Mouse (Mus musculus) embryonic fibroblast, embryonic 13.5 days (primary cell): Measurements from ENCODE around the gene Bag3. TPM values are rescaled to one million over a fixed set of nuclear protein-coding genes. Genes with fewer than 3 reads are reported as not detected.

Experiments used
- H3K27ac ChIP-seq: 2 replicates; pipeline ENCODE4 v1.5.1; 2012; ENCODE audit warnings: low read length, control low read depth, inconsistent platforms; ENCODE audit not compliant: insufficient read depth
- H3K4me1 ChIP-seq: 2 replicates; pipeline ENCODE4 v1.6.1; 2011; ENCODE audit warnings: low read length; ENCODE audit not compliant: control insufficient read depth, insufficient read depth
- H3K4me3 ChIP-seq: 2 replicates; pipeline ENCODE4 v1.5.1; 2011; ENCODE audit warnings: mild to moderate bottlenecking, control low read depth, low read length; ENCODE audit not compliant: insufficient read depth
- CTCF ChIP-seq: IDR thresholded peaks from 2 replicates; pipeline ENCODE4 v1.5.1; 2011; ENCODE audit warnings: mild to moderate bottlenecking, control low read depth, low read length, moderate library complexity, borderline replicate concordance; ENCODE audit not compliant: insufficient read depth
- POLR2A ChIP-seq: IDR thresholded peaks from 2 replicates; pipeline ENCODE4 v1.6.1; 2011; ENCODE audit warnings: low read depth, mild to moderate bottlenecking, control low read depth, low read length, moderate library complexity
- polyA plus RNA-seq: library from polyadenylated mRNA; stranded (reverse); fragments of >200 nt; gene quantifications from 2 replicates; pipeline ENCODE4 v1.2.4, GENCODE M21; 2011; ENCODE audit warnings: low read depth; ENCODE audit not compliant: missing spikeins, insufficient read length

Bag3 gene
- 63.4 and 70.8 TPM in 2 replicates for polyA plus RNA-seq

- peak within 1 kb of the TSS; percentile 91 for H3K27ac ChIP-seq
- TF ChIP-seq POLR2A (peak; percentile 92), CTCF (no peak)
- peak within 1 kb of the TSS; percentile 88 for H3K4me3 ChIP-seq
- peaks cover 3% of the 10 kb centered on the region; the same call in 1 of the 2 replicates for H3K4me1 ChIP-seq
These were observed at the start of gene Bag3 for GRCm38 (mm10) chr7:128523349-128523961. Gene Bag3, plus strand, starts transcription at chr7:128523616.

GRCm38 (mm10) chr7:128474322-128474721 is 49.1 kb upstream of the Bag3 start:
- no peak overlapping the region for H3K4me3 ChIP-seq
- H3K4me1 ChIP-seq = no peaks in the 10 kb centered on the region
- TF ChIP-seq CTCF (0 out of 2 replicates have a peak, but pooled peaks have one; percentile 16), POLR2A (no peak)
- H3K27ac ChIP-seq = no peak overlapping the region

GRCm38 (mm10) chr7:128488986-128489385 is 34.4 kb upstream of the Bag3 start:
- H3K4me3 ChIP-seq = no peak overlapping the region
- no peaks in the 10 kb centered on the region for H3K4me1 ChIP-seq
- no peak for TF ChIP-seq CTCF
- no peak for TF ChIP-seq POLR2A
- H3K27ac ChIP-seq = no peak overlapping the region

GRCm38 (mm10) chr7:128494546-128494945 is 28.9 kb upstream of the Bag3 start:
- Histone ChIP-seq H3K27ac (no peak overlapping the region), H3K4me3 (no peak overlapping the region), H3K4me1 (no peaks in the 10 kb centered on the region)
- TF ChIP-seq CTCF (no peak), POLR2A (no peak)

- Histone ChIP-seq H3K27ac (no peak overlapping the region), H3K4me3 (no peak overlapping the region), H3K4me1 (no peaks in the 10 kb centered on the region)
- TF ChIP-seq POLR2A (no peak), CTCF (no peak)
These were observed 23.6 kb upstream of the Bag3 start for GRCm38 (mm10) chr7:128499801-128500200.

- Histone ChIP-seq H3K4me1 (no peaks in the 10 kb centered on the region), H3K27ac (no peak overlapping the region), H3K4me3 (no peak overlapping the region)
- TF ChIP-seq CTCF = no peak
- TF ChIP-seq POLR2A = no peak
These were observed 19.3 kb upstream of the Bag3 start for GRCm38 (mm10) chr7:128504091-128504490.

- Histone ChIP-seq H3K4me1 (no peaks in the 10 kb centered on the region), H3K27ac (no peak overlapping the region), H3K4me3 (no peak overlapping the region)
- TF ChIP-seq POLR2A (no peak), CTCF (no peak)
These were observed 11.5 kb upstream of the Bag3 start for GRCm38 (mm10) chr7:128511936-128512335.

- no peak overlapping the region for H3K4me3 ChIP-seq
- no peak overlapping the region for H3K27ac ChIP-seq
- TF ChIP-seq CTCF (no peak), POLR2A (no peak)
- no peaks in the 10 kb centered on the region for H3K4me1 ChIP-seq
These were observed 9.9 kb upstream of the Bag3 start for GRCm38 (mm10) chr7:128513512-128513911.

- H3K27ac ChIP-seq = no peak overlapping the region
- no peak overlapping the region for H3K4me3 ChIP-seq
- TF ChIP-seq CTCF (no peak), POLR2A (no peak)
- H3K4me1 ChIP-seq = no peaks in the 10 kb centered on the region
These were observed 9.1 kb upstream of the Bag3 start for GRCm38 (mm10) chr7:128514341-128514740.

GRCm38 (mm10) chr7:128516346-128516745 is 7.1 kb upstream of the Bag3 start:
- Histone ChIP-seq H3K4me1 (no peaks in the 10 kb centered on the region), H3K27ac (no peak overlapping the region), H3K4me3 (no peak overlapping the region)
- TF ChIP-seq CTCF (no peak), POLR2A (no peak)

- no peaks in the 10 kb centered on the region for H3K4me1 ChIP-seq
- H3K4me3 ChIP-seq = no peak overlapping the region
- no peak for TF ChIP-seq CTCF
- TF ChIP-seq POLR2A = no peak
- H3K27ac ChIP-seq = no peak overlapping the region
These were observed 3.9 kb upstream of the Bag3 start for GRCm38 (mm10) chr7:128519316-128520050.
